Mouse (Mus musculus): ENCODE measurements around the gene Gpalpp1. TPM values are rescaled to one million over a fixed set of nuclear protein-coding genes. Genes with fewer than 3 reads are reported as not detected.

Gpalpp1 gene
- total and polyA plus RNA-seq, 3 experiments = 18.3 to 18.9 TPM; not detected in 1

- Histone ChIP-seq H3K79me2 (ENCODE audit: control insufficient read depth, insufficient read depth, low read length, poor library complexity) (no peaks in the 10 kb centered on the region), H3K36me3 (ENCODE audit: control insufficient read depth in 1 of 2, insufficient read depth in 2 of 2, low read length in 2 of 2) (peaks cover 0 to 5% of the 10 kb centered on the region in 2 experiments; a peak in 2 of 4 replicates), H3K9ac (ENCODE audit: control insufficient read depth, low read depth, low read length, poor library complexity, severe bottlenecking) (no peak overlapping the region), H3K4me3 (ENCODE audit: control insufficient read depth in 1 of 2, insufficient read depth in 1 of 2, low read depth in 2 of 2, low read length in 2 of 2) (no peak overlapping the region), H3K9me3 (replicated peaks; ENCODE audit: insufficient read depth, low read length) (no peaks in the 10 kb centered on the region), H3K4me1 (ENCODE audit: control insufficient read depth in 1 of 2, insufficient read depth in 2 of 2, low read length in 2 of 2) (peaks cover 0 to 7% of the 10 kb centered on the region in 2 experiments; a peak in 1 of 4 replicates), H3K27ac (ENCODE audit: control insufficient read depth, low read depth, low read length) (no peak overlapping the region), H3K27me3 (ENCODE audit: control insufficient read depth in 1 of 2, insufficient read depth in 2 of 2, low read length in 2 of 2) (peaks cover 4 to 6% of the 10 kb centered on the region in 2 experiments)
- DNase-seq (ENCODE audit: low read depth, low spot score) = no peak
- no peak for TF ChIP-seq ZMIZ1 (IDR thresholded peaks at IDR 0.05; ENCODE audit: low read depth, low read length)
- no peak for TF ChIP-seq UBTF (IDR thresholded peaks at IDR 0.05; ENCODE audit: borderline replicate concordance, insufficient read depth, low read depth, low read length)
- TF ChIP-seq RCOR1 (IDR thresholded peaks at IDR 0.05; ENCODE audit: low read depth, low read length) = no peak
- TF ChIP-seq ELF1 (IDR thresholded peaks at IDR 0.05; ENCODE audit: low read depth, low read length) = no peak
- TF ChIP-seq MAX (IDR thresholded peaks at IDR 0.05; ENCODE audit: low read length) = no peak
- TF ChIP-seq ETS1 (IDR thresholded peaks at IDR 0.05; ENCODE audit: low read depth, low read length) = no peak
- TF ChIP-seq NELFE (IDR thresholded peaks at IDR 0.05; ENCODE audit: low read depth, low read length) = no peak
- TF ChIP-seq CHD2 (IDR thresholded peaks at IDR 0.05; ENCODE audit: low read length) = no peak
- no peak for TF ChIP-seq MYC (IDR thresholded peaks at IDR 0.05; ENCODE audit: low read depth, low read length)
- no peak for TF ChIP-seq USF1 (IDR thresholded peaks at IDR 0.05; ENCODE audit: low read depth, low read length)
- no peak for TF ChIP-seq CHD1 (IDR thresholded peaks at IDR 0.05; ENCODE audit: low read depth, low read length)
- no peak for TF ChIP-seq POLR2AphosphoS5 (IDR thresholded peaks at IDR 0.05; ENCODE audit: borderline replicate concordance, low read depth, low read length)
- TF ChIP-seq MYB (IDR thresholded peaks at IDR 0.05; ENCODE audit: low read depth, low read length) = no peak
- TF ChIP-seq SIN3A (IDR thresholded peaks at IDR 0.05; ENCODE audit: low read length) = no peak
- TF ChIP-seq KAT2A (conservative IDR thresholded peaks at IDR 0.05; ENCODE audit: low read depth, low read length) = no peak
- TF ChIP-seq BHLHE40 (IDR thresholded peaks at IDR 0.05; ENCODE audit: borderline replicate concordance, low read depth, low read length) = no peak
These were observed 56.8 kb downstream of the Gpalpp1 start for GRCm38 (mm10) chr14:76053726-76054125.

GRCm38 (mm10) chr14:76051966-76052365 is 58.6 kb downstream of the Gpalpp1 start:
- Histone ChIP-seq H3K4me3 (ENCODE audit: control insufficient read depth in 1 of 2, insufficient read depth in 1 of 2, low read depth in 2 of 2, low read length in 2 of 2) (no peak overlapping the region), H3K36me3 (ENCODE audit: control insufficient read depth in 1 of 2, insufficient read depth in 2 of 2, low read length in 2 of 2) (peaks cover 0 to 5% of the 10 kb centered on the region in 2 experiments; a peak in 2 of 4 replicates), H3K9ac (ENCODE audit: control insufficient read depth, low read depth, low read length, poor library complexity, severe bottlenecking) (no peak overlapping the region), H3K4me1 (ENCODE audit: control insufficient read depth in 1 of 2, insufficient read depth in 2 of 2, low read length in 2 of 2) (peaks cover 0 to 7% of the 10 kb centered on the region in 2 experiments; a peak in 1 of 4 replicates), H3K79me2 (ENCODE audit: control insufficient read depth, insufficient read depth, low read length, poor library complexity) (no peaks in the 10 kb centered on the region), H3K27ac (ENCODE audit: control insufficient read depth, low read depth, low read length) (no peak overlapping the region), H3K9me3 (replicated peaks; ENCODE audit: insufficient read depth, low read length) (no peaks in the 10 kb centered on the region), H3K27me3 (ENCODE audit: control insufficient read depth in 1 of 2, insufficient read depth in 2 of 2, low read length in 2 of 2) (peaks cover 0 to 4% of the 10 kb centered on the region in 2 experiments; a peak in 3 of 4 replicates)
- DNase-seq (ENCODE audit: low read depth, low spot score) = no peak
- TF ChIP-seq TCF12 (IDR thresholded peaks at IDR 0.05; ENCODE audit: low read depth, low read length) (no peak), ZNF384 (IDR thresholded peaks at IDR 0.05; ENCODE audit: low read depth, low read length) (no peak), TBP (IDR thresholded peaks at IDR 0.05; ENCODE audit: low read depth, low read length) (no peak), USF2 (IDR thresholded peaks at IDR 0.05; ENCODE audit: borderline replicate concordance in 1 of 2, insufficient read depth in 1 of 2, low read depth in 1 of 2, low read length in 2 of 2) (no peak), UBTF (IDR thresholded peaks at IDR 0.05; ENCODE audit: borderline replicate concordance, insufficient read depth, low read depth, low read length) (no peak), MEF2A (IDR thresholded peaks at IDR 0.05; ENCODE audit: extremely low read depth, insufficient replicate concordance, low read depth, low read length, poor library complexity, severe bottlenecking) (no peak), MYB (IDR thresholded peaks at IDR 0.05; ENCODE audit: low read depth, low read length) (no peak), HCFC1 (IDR thresholded peaks at IDR 0.05; ENCODE audit: low read depth, low read length) (no peak), MAZ (IDR thresholded peaks at IDR 0.05; ENCODE audit: low read depth, low read length) (no peak), CHD1 (IDR thresholded peaks at IDR 0.05; ENCODE audit: low read depth, low read length) (no peak), USF1 (IDR thresholded peaks at IDR 0.05; ENCODE audit: low read depth, low read length) (no peak), POLR2AphosphoS5 (IDR thresholded peaks at IDR 0.05; ENCODE audit: borderline replicate concordance, low read depth, low read length) (no peak)
